Mouse (Mus musculus) G1E (cell line): Measurements from ENCODE around the gene Myh10. TPM values are rescaled to one million over a fixed set of nuclear protein-coding genes. Genes with fewer than 3 reads are reported as not detected.

Source experiments
- ATAC-seq: 2 replicates; pipeline ENCODE4 v1.8.0; 2016; ENCODE audit warnings: mild to moderate bottlenecking; ENCODE audit not compliant: insufficient number of reproducible peaks, poor library complexity, low FRiP score, severe bottlenecking; ENCODE audit errors: extremely low read depth
- DNase-seq: peaks from one replicate; pipeline ENCODE4 v3.0.0; 2012; ENCODE audit warnings: low spot score
- H3K27me3 ChIP-seq: 2 replicates; pipeline ENCODE4 v1.6.1; 2012; ENCODE audit warnings: mild to moderate bottlenecking, low read length, inconsistent platforms; ENCODE audit not compliant: insufficient read depth
- H3K36me3 ChIP-seq: replicated peaks from 2 replicates; pipeline ENCODE3; 2012; ENCODE audit warnings: mild to moderate bottlenecking, inconsistent platforms
- H3K4me1 ChIP-seq: 2 replicates; pipeline ENCODE4 v1.6.1; 2012; ENCODE audit warnings: low read depth, low read length, inconsistent platforms, mixed read lengths; ENCODE audit not compliant: insufficient read depth
- H3K4me3 ChIP-seq: 2 replicates; pipeline ENCODE4 v1.5.1; 2012; ENCODE audit warnings: low read depth, mild to moderate bottlenecking, inconsistent platforms, low read length, moderate library complexity, mixed read lengths
- H3K9me3 ChIP-seq: replicated peaks from 2 replicates; pipeline ENCODE4 v1.6.1; 2012; ENCODE audit warnings: inconsistent platforms
- CTCF ChIP-seq: IDR thresholded peaks from 2 replicates; pipeline ENCODE4 v1.5.1; 2012; ENCODE audit warnings: low read depth, low read length, inconsistent platforms, mixed read lengths
- GATA1 ChIP-seq: IDR thresholded peaks from 2 replicates; pipeline ENCODE4 v1.6.1; 2012; ENCODE audit warnings: borderline replicate concordance, low read length, inconsistent platforms, mixed read lengths
- GATA2 ChIP-seq: IDR thresholded peaks from 2 replicates; pipeline ENCODE4 v1.6.1; 2012; ENCODE audit warnings: low read depth, low read length, inconsistent platforms, borderline replicate concordance
- POLR2AphosphoS5 ChIP-seq: IDR thresholded peaks from 2 replicates; pipeline ENCODE4 v1.6.1; 2012; ENCODE audit warnings: low read depth, low read length, inconsistent platforms; ENCODE audit not compliant: insufficient replicate concordance
- TAL1 ChIP-seq: conservative IDR thresholded peaks from 2 replicates; pipeline ENCODE4 v1.6.1; 2012; ENCODE audit warnings: low read depth, low read length, inconsistent platforms, mixed read lengths
- polyA plus RNA-seq: library from polyadenylated mRNA; stranded (reverse); fragments of >175 nt; gene quantifications from 2 replicates; pipeline ENCODE4 v1.2.3, GENCODE M21; 2012
- total RNA-seq, 2 experiments: library from RNA; stranded (forward) in 1 of 2; stranded (reverse) in 1 of 2; fragments of 200-1000 nt in 1 of 2; fragments of >200 nt in 1 of 2; fragmentation: Nextera tagmentation in 1 of 2; gene quantifications; 2 replicates each; pipeline ENCODE4 v1.2.3; 2014 to 2017

The Myh10 gene
- total and polyA plus RNA-seq, 3 experiments, result 0.03 to 4.9 (median 0.49) TPM

DNA sequence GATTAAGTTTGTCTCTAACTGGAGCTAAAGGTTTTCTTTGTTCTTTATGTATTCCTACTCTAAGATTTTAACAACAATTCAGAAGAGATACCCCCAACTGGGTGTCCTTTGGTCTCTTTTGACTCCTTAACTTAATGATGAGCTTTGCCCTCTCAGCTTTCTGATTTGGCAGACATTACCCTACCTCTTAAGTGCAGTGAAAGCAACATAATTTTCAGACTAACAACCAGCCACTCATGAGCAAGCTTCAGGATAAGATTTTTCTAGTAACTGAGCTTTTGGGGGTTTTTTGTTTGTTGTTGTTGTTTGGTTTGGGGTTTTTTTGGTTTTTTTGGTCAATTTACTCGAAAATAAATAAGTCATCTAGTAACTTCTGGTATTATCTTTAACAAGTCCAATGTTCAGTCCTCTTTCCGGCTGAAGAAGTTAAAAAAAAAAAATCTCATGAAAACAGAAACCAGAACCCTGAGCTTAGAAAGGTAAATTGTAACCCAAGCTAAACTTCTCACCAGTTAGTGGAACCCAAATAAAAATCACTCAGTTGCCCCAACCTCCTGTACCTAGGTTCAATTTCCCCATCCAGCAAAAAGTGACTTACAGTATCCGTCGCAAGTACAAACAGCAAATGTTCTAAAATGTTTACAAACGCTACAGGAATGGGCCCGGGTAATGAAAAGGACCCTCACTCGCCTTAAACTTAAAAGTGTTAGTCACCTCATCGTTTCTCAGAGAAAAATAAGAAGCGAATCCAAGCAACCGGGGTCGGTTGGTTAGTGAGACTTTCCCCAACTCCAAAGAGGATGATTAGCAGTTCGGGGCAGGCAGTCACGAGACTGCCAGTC lies 160.5 kb downstream of the Myh10 start:
- peaks cover 38% of the 10 kb centered on the region for H3K4me1 ChIP-seq
- H3K9me3 ChIP-seq, result no peaks in the 10 kb centered on the region
- TF ChIP-seq TAL1 (no peak), POLR2AphosphoS5 (no peak), GATA1 (no peak), CTCF (no peak), GATA2 (no peak)
- H3K36me3 ChIP-seq, result peaks cover 26% of the 10 kb centered on the region
- ATAC-seq, result no peak
- H3K27me3 ChIP-seq, result no peaks in the 10 kb centered on the region
- peak overlapping the region; percentile 93 for H3K4me3 ChIP-seq
- DNase-seq, result no peak

GRCm38 (mm10) chr11:68852486-68852901 lies 161.1 kb downstream of the Myh10 start:
- TF ChIP-seq CTCF (no peak), GATA2 (no peak), GATA1 (no peak), POLR2AphosphoS5 (no peak), TAL1 (no peak)
- Histone ChIP-seq H3K9me3 (no peaks in the 10 kb centered on the region), H3K36me3 (peaks cover 22% of the 10 kb centered on the region), H3K4me3 (peak overlapping the region; percentile 93), H3K4me1 (peaks cover 38% of the 10 kb centered on the region), H3K27me3 (no peaks in the 10 kb centered on the region)
- ATAC-seq (no peak), DNase-seq (peak; percentile 64)

DNA sequence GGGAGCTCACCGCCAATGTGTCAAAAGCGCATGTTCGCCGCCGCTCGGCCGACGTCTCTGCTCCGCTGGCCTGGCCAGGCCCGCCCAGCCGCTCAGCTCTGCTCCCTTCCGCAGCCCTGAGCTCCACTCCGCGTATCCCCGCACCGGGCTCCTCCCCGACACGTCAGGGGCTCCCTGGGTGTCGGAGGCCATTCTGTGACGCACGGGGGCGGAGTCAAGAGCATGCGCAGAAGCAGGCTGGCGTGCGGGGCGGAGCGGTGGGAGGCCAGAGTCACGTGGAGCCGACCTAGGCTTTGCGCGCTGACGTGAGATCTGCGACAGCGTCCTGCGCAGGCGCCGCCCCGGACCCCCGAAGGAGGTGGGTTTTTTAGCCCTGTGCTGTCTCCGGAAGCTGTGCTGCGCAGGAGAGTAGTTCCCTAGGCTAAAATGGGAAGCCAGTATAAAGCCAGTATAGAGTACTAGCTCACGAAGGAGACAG lies 161.6 kb downstream of the Myh10 start:
- peaks cover 38% of the 10 kb centered on the region for H3K4me1 ChIP-seq
- peak overlapping the region; percentile 93 for H3K4me3 ChIP-seq
- H3K36me3 ChIP-seq, result peaks cover 20% of the 10 kb centered on the region
- H3K27me3 ChIP-seq, result no peaks in the 10 kb centered on the region
- peak; percentile 90 for ATAC-seq
- H3K9me3 ChIP-seq, result no peaks in the 10 kb centered on the region
- TF ChIP-seq TAL1 (no peak), CTCF (no peak), POLR2AphosphoS5 (no peak), GATA2 (no peak), GATA1 (no peak)
- peak; percentile 98 for DNase-seq

DNA sequence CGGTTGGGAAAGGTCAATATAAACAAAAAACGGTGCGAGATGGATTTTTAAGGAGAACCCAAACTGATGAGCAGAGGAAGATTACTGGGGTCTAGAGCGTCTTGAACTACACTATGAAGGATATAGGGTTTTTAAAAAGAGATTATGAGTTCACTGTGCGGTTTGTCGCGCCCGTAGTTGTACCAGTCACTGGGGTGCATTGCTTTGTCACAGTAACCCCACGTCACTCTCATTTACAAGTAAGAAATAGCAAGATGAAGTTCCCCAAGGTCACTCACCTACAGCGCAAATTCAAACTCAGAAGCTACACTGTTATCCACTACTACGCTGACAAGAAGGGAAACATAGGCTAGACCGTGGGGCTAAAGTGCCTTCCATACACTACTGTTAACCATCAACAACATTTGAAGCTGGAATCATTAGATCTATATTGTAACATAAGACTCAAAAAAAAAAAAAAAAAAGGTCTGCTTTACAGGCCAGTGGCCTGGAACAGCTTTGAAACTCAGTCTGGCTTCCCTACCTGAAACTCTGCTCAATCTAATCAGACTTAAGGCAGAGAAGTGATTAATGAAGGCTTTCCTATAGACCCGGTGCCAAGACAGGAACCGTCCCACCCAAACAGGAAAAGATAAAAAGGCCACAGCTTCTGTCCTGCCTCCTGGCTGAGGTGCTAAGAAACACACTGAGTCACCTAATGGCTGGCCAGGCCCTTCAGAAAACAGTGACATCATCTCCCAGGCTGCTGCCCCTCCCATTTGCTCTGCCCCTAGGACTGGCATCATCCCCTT lies 162.4 kb downstream of the Myh10 start:
- ATAC-seq, result 0 out of 2 replicates have a peak, but pooled peaks have one; percentile 15
- H3K4me1 ChIP-seq, result peaks cover 39% of the 10 kb centered on the region
- peak; percentile 58 for DNase-seq
- TF ChIP-seq GATA1 (no peak), CTCF (no peak), TAL1 (no peak), POLR2AphosphoS5 (no peak), GATA2 (no peak)
- H3K36me3 ChIP-seq, result peaks cover 16% of the 10 kb centered on the region
- no peaks in the 10 kb centered on the region for H3K9me3 ChIP-seq
- H3K27me3 ChIP-seq, result peaks cover 3% of the 10 kb centered on the region
- peak overlapping the region; percentile 93 for H3K4me3 ChIP-seq

DNA sequence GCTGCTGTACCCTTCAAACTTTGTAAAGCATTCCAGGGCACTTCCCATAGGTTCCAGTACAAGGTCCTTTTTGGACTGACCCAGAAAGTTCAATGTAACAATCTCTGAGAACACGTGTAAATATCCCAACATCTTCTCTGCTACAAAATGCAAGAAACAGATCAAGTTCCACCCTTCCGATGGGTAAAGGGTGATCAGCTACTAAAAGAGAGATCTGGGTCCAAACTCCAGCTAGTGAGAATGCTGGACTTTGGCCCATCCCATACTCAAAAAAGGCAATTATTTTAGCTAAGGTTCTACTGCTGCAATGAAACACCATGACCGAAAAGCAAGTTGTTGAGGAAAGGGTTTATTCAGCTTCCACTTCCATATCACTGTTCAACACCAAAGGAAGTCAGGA lies 163.3 kb downstream of the Myh10 start:
- H3K4me1 ChIP-seq, result peaks cover 38% of the 10 kb centered on the region
- peaks cover 8% of the 10 kb centered on the region for H3K27me3 ChIP-seq
- TF ChIP-seq GATA1, result no peak
- TF ChIP-seq GATA2, result no peak
- TF ChIP-seq POLR2AphosphoS5, result no peak
- no peak for TF ChIP-seq TAL1
- no peak for TF ChIP-seq CTCF
- H3K36me3 ChIP-seq, result peaks cover 10% of the 10 kb centered on the region
- DNase-seq (no peak), ATAC-seq (no peak)
- no peaks in the 10 kb centered on the region for H3K9me3 ChIP-seq
- no peak overlapping the region for H3K4me3 ChIP-seq

DNA sequence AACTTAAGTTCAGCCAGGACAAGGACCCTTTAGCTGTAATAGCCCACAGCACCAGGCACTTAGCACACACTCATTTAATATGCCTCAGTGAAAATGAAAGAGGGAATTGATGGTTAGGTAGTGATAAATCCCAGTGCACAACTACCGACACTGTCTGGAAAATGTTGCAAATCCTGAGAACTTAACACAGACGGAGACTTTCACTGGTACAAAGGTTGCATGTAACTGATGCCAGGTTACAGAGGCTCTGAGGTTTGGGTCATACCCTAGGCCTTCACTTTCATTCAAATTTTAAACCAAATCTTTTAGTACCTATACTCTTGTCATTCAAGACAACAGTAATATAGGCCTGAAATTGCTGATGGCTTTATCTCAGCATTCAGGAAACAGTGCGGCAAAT lies 166.0 kb downstream of the Myh10 start:
- no peak for ATAC-seq
- H3K27me3 ChIP-seq, result peaks cover 24% of the 10 kb centered on the region
- TF ChIP-seq POLR2AphosphoS5, result no peak
- no peak for DNase-seq
- peaks cover 23% of the 10 kb centered on the region for H3K4me1 ChIP-seq
- no peak overlapping the region for H3K4me3 ChIP-seq
- no peaks in the 10 kb centered on the region for H3K9me3 ChIP-seq
- no peaks in the 10 kb centered on the region for H3K36me3 ChIP-seq
